25 mouse cellular contexts compared by ENCODE assay signal in genomic region chr10:14315232-14315631, GRCm38 (mm10).
DNase-seq lines count a peak whose midpoint lies in the region; ATAC-seq and TF ChIP-seq lines count a peak whose summit lies in the region.
"Had no signal": no experiment of that assay in that cellular context is flagged by ENCODE, and none has a peak within 500 bp of the region (broad histone marks: within the 10 kb centered on the region; RNA-seq: fewer than 3 reads in every experiment).

No protein-coding gene starts in this region.

- no peaks in the 10 kb centered on the region for H3K9me3 ChIP-seq in limb, embryonic 10.5 days (replicated peaks)
- no peaks in the 10 kb centered on the region for H3K9me3 ChIP-seq in midbrain, embryonic 14.5 days (ENCODE audit: control insufficient read depth, low read length)
- H3K9me3 ChIP-seq: hindbrain, embryonic 10.5 days; hindbrain, embryonic 15.5 days; midbrain, embryonic 15.5 days; neural tube, embryonic 12.5 days had no signal

- peak overlapping the region; percentile 89 for H3K27ac ChIP-seq in left cerebral cortex, adult 2 months
- H3K27ac ChIP-seq in cortical plate, adult 2 months (ENCODE audit: insufficient read depth, low read length) = peak overlapping the region; percentile 89
- no peak overlapping the region for H3K27ac ChIP-seq in limb, embryonic 10.5 days
- no peak overlapping the region for H3K27ac ChIP-seq in midbrain, embryonic 14.5 days (replicated peaks; ENCODE audit: low read depth, low read length)
- H3K27ac ChIP-seq: hindbrain, embryonic 10.5 days; hindbrain, embryonic 15.5 days; liver, embryonic 14.5 days; macrophage; midbrain, embryonic 15.5 days; neural tube, embryonic 12.5 days had no signal

- H3K4me2 ChIP-seq in midbrain, embryonic 14.5 days (ENCODE audit: low read length) = no peak overlapping the region
- H3K4me2 ChIP-seq: hindbrain, embryonic 15.5 days; midbrain, embryonic 15.5 days; neural tube, embryonic 12.5 days had no signal

- TF ChIP-seq CTCF in left cerebral cortex, adult 2 months (IDR thresholded peaks at IDR 0.05) = no peak
- no peak for TF ChIP-seq CTCF in C2C12 (IDR thresholded peaks at IDR 0.05; ENCODE audit: control insufficient read depth, insufficient read depth, insufficient read length)
- TF ChIP-seq CTCF in cortical plate, adult 2 months (IDR thresholded peaks at IDR 0.05; ENCODE audit: extremely low read depth, insufficient read depth, low read length) = no peak

- no peak overlapping the region for H3ac ChIP-seq in C2C12 (ENCODE audit: control insufficient read depth, insufficient read length, low read depth)

- no peaks in the 10 kb centered on the region for H3K79me3 ChIP-seq in C2C12 (ENCODE audit: low read depth)

- no peaks in the 10 kb centered on the region for H3K27me3 ChIP-seq in C2C12 (ENCODE audit: control insufficient read depth, insufficient read depth, insufficient read length)
- H3K27me3 ChIP-seq in limb, embryonic 10.5 days (ENCODE audit: low read depth, poor library complexity, severe bottlenecking) = no peaks in the 10 kb centered on the region
- no peaks in the 10 kb centered on the region for H3K27me3 ChIP-seq in midbrain, embryonic 14.5 days (ENCODE audit: control insufficient read depth, insufficient read depth, low read length)
- H3K27me3 ChIP-seq: hindbrain, embryonic 15.5 days; midbrain, embryonic 15.5 days; neural tube, embryonic 12.5 days had no signal

- peaks cover 2% of the 10 kb centered on the region for H3K4me1 ChIP-seq in cortical plate, adult 2 months (ENCODE audit: control insufficient read depth, insufficient read depth, low read length)
- H3K4me1 ChIP-seq in limb, embryonic 10.5 days = no peaks in the 10 kb centered on the region
- H3K4me1 ChIP-seq in midbrain, embryonic 14.5 days (ENCODE audit: control insufficient read depth, insufficient read depth, low read length) = no peaks in the 10 kb centered on the region
- H3K4me1 ChIP-seq: hindbrain, embryonic 10.5 days; hindbrain, embryonic 15.5 days; midbrain, embryonic 15.5 days; neural tube, embryonic 12.5 days had no signal

- no peak overlapping the region for H3K9ac ChIP-seq in midbrain, embryonic 14.5 days (replicated peaks; ENCODE audit: low read length)
- H3K9ac ChIP-seq: hindbrain, embryonic 15.5 days; liver, embryonic 14.5 days; midbrain, embryonic 15.5 days; neural tube, embryonic 12.5 days had no signal

- H3K4me3 ChIP-seq in left cerebral cortex, adult 2 months = no peak overlapping the region
- H3K4me3 ChIP-seq in C2C12 (ENCODE audit: insufficient read depth, poor library complexity, severe bottlenecking) = no peak overlapping the region
- H3K4me3 ChIP-seq in cortical plate, adult 2 months (ENCODE audit: insufficient read depth, low read length) = no peak overlapping the region
- no peak overlapping the region for H3K4me3 ChIP-seq in limb, embryonic 10.5 days
- H3K4me3 ChIP-seq in midbrain, embryonic 14.5 days (replicated peaks; ENCODE audit: low read depth, low read length) = no peak overlapping the region
- H3K4me3 ChIP-seq: hindbrain, embryonic 10.5 days; hindbrain, embryonic 15.5 days; midbrain, embryonic 15.5 days; neural tube, embryonic 12.5 days had no signal

- no peak for ATAC-seq in midbrain, embryonic 14.5 days (ENCODE audit: low FRiP score, low TSS enrichment)
- ATAC-seq: forebrain, embryonic 14.5 days; midbrain, embryonic 15.5 days had no signal

- intact Hi-C loops in left cerebral cortex, adult 2 months (cut with DNase I) = no loop called here
- intact Hi-C loops in left cerebral cortex, postnatal 10 days (cut with DNase I) = no loop called here

- no peak for TF ChIP-seq POLR2A in cortical plate, adult 2 months (IDR thresholded peaks at IDR 0.05; ENCODE audit: extremely low read depth, insufficient read depth, low read length)

- H3K79me2 ChIP-seq in C2C12 (ENCODE audit: control insufficient read depth, insufficient read depth) = no peaks in the 10 kb centered on the region

- 91% methylated on average over 7 of the region's 7 CpGs for WGBS in limb, embryonic 10.5 days
- 85% methylated on average over 7 of the region's 7 CpGs for WGBS in midbrain, embryonic 14.5 days

- H3K36me3 ChIP-seq in C2C12 (ENCODE audit: control insufficient read depth, insufficient read depth) = no peaks in the 10 kb centered on the region
- H3K36me3 ChIP-seq in limb, embryonic 10.5 days = no peaks in the 10 kb centered on the region
- H3K36me3 ChIP-seq in midbrain, embryonic 14.5 days (ENCODE audit: control insufficient read depth, insufficient read depth, low read length) = no peaks in the 10 kb centered on the region
- H3K36me3 ChIP-seq: hindbrain, embryonic 10.5 days; hindbrain, embryonic 15.5 days; midbrain, embryonic 15.5 days; neural tube, embryonic 12.5 days had no signal

- DNase-seq in frontal cortex, postnatal 36 days (ENCODE audit: low spot score in 2 of 2) = peak; percentile 33 to 52
- DNase-seq in frontal cortex, postnatal 10 days (ENCODE audit: low spot score in 2 of 2) = no peak
- DNase-seq in left cerebral cortex, adult 2 months (ENCODE audit: extremely low spot score in 1 of 2, low spot score in 2 of 2) = peak in 1 of 2 experiments; percentile 22
- DNase-seq in left cerebral cortex, postnatal 10 days (ENCODE audit: extremely low spot score in 1 of 2, low spot score in 2 of 2) = no peak
- no peak for DNase-seq in limb, embryonic 10.5 days (ENCODE audit: low spot score)
- DNase-seq in midbrain, embryonic 14.5 days = no peak
- DNase-seq: adrenal gland, postnatal 36 days; cerebellum, adult 8-10 months; cerebellum, postnatal 25 days; gastrocnemius, postnatal 14 days; heart, postnatal 14 days; kidney, adult 11 months; kidney, postnatal 14 days; liver; lung, adult 2 months; lung, postnatal 10 days had no signal

TF ChIP-seq in C2C12, 6 proteins besides CTCF, POLR2A, EP300 and RAD21:
- TF ChIP-seq CEBPB (IDR thresholded peaks at IDR 0.05; ENCODE audit: low read depth) = peak; percentile 21
- no peak for TF ChIP-seq MYOG (IDR thresholded peaks at IDR 0.05; ENCODE audit: control insufficient read depth, extremely low read depth, insufficient read length)
TF ChIP-seq in C2C12: peak in this region for 1.

Comparison
In these comparisons a context has a peak if more than half of its experiments do, and no peak if none do; other contexts are left out.
1. DNase-seq: peak in frontal cortex, postnatal 36 days (2 of 2); none in frontal cortex, postnatal 10 days (0 of 2), left cerebral cortex, postnatal 10 days (0 of 2), limb, embryonic 10.5 days (single experiment) and midbrain, embryonic 14.5 days (single experiment).
2. H3K27ac ChIP-seq: peak in left cerebral cortex, adult 2 months (single experiment) and cortical plate, adult 2 months (single experiment); none in limb, embryonic 10.5 days (single experiment) and midbrain, embryonic 14.5 days (single experiment).